Mouse (Mus musculus): ENCODE results near the gene Zfpm1. TPM values are rescaled to one million over a fixed set of nuclear protein-coding genes. Genes with fewer than 3 reads are reported as not detected.

Gene Zfpm1
- total RNA-seq, 2 experiments from 2014 or later = 28.3 to 31.7 TPM

- DNase-seq (ENCODE audit: low spot score in 2 of 2) = peak; percentile 46 to 60
Observed at GRCm38 (mm10) chr8:122296173-122297001, 14.4 kb downstream of the Zfpm1 start.

DNA sequence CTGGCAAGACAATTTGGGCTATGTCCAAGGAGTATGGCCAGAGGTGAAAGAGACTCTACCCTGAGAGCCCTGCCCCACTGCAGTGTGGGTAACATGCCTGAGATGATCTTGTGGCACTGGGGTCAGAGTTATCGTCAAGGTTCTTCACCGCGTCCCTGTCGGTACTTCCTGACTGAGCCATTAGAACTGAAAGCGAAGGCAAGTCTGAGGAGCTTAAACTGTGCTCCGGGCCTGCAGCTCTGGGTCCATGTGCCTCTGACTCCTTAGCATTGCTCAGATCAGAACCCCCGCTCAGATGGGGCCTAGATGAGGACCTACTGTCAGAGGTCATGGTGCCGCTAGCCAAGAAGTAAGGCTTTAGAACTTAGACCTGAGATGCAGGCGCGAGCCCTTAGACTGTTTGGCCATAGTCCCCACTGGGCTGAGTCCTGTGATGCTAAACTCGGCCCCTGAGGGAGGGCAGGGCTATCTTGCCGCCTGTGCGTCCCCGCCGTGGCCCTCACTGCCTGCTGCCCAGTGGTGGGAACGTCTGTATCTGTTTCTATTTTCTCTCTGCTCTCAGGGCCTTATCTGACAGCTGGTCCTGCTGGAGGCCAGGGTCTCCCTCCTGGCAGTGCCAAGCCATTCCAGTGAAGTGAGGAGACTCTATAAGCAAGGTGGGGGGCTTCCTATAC lies 17.8 kb downstream of the Zfpm1 start:
- no peak for DNase-seq (ENCODE audit: low spot score in 2 of 2)

DNA sequence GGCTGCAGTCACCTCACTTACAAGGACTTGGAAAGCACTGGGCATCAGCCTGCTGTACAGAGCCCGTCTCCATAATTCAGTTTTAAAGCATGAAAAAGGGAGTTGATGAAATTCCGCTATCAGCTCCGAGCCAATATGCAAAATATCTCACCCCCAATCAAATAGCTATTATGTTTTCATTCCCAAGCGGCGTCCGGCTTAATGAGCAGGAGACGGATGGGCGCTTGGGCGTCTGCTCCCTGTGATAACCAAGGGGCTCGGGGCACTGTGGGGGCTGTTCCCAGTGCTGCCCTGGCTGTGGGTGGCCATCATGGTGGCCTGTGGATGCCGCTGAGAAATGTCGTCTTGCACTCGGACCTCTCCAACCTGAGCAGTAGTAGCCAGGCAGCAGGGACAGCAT lies 19.1 kb downstream of the Zfpm1 start:
- no peak for DNase-seq (ENCODE audit: low spot score in 2 of 2)

DNA sequence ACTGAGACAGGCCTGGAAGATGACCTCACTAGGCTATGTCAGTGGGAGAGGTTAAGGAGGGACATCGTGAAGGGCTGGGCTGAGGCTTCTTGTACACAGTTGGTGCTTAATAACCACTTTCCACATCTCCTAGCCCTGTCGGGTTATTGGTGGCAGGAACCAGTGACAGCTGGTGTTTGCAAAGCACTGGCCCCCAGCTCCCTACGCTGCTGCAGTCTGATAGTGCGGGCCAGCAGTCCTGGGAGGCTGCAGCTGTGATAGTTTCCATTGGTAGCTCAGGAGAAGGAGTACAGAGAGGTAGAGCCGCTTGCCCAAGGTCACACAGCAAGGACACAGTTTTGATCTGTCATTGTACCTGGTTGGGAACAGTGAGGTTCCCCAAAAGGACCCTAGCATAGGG lies 19.9 kb downstream of the Zfpm1 start:
- DNase-seq (ENCODE audit: low spot score in 2 of 2) = no peak

GRCm38 (mm10) chr8:122303451-122303850 lies 21.5 kb downstream of the Zfpm1 start:
- no peak for DNase-seq (ENCODE audit: low spot score in 2 of 2)

GRCm38 (mm10) chr8:122304058-122304457 lies 22.1 kb downstream of the Zfpm1 start:
- no peak for DNase-seq (ENCODE audit: low spot score in 2 of 2)

DNA sequence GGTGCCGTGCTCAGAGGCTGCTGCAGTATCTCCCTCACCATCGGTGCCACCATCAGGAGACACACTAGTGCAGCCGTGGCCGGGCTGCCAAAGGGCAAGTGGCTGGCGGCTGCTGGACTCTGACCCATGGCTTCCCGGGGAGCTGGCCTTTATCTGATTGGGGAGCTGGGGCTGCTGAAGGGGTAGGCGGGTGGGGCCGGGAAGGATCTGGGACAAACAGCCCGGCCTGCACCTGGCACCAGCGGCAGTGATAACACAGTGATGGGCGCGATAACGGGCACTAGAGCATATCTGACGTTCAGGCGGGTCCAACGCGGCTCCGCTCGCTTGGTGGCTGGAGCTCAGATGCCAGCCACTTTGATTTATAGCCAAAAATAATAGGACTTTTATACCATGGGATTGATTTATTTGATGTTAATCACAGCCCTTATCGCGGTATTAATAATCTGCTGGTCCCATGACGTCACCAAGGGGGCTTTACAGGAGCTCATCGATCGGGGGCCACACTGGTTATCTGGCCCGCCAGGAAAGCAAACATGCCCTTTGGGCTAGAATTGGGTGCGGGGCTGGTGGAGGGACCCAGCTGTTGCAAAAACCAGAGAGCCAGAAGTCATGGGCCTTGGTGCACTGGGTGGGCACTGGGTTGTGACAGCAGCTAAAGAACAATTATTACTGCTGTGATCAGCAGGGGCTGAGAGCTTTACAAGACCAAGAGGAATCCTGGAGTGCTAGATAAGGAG lies 24.9 kb downstream of the Zfpm1 start:
- DNase-seq (ENCODE audit: low spot score in 2 of 2) = no peak

DNA sequence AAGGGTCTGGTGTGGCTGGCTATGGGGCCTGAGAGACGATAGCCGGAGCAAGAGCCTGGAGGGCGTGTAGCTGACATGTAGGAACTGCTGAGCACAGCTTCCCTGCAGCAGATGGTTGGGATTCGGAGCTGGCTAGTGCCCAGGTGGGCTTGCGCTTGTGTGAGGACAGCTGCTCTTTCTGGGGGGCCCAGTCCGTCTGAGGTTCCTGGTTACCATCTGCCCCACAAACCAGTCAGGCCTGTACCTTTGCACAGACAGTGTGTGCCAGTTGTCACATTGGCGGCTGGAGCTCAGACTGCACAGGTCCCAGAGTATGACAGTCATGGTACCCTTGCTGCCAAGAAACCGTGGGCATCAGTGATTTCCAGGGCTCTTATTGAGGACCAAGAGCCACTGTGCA lies 25.9 kb downstream of the Zfpm1 start:
- peak in 1 of 2 experiments; percentile 49 for DNase-seq (ENCODE audit: low spot score in 2 of 2)

- DNase-seq (ENCODE audit: low spot score in 2 of 2) = no peak
Observed at GRCm38 (mm10) chr8:122309272-122309671, 27.3 kb downstream of the Zfpm1 start.

DNA sequence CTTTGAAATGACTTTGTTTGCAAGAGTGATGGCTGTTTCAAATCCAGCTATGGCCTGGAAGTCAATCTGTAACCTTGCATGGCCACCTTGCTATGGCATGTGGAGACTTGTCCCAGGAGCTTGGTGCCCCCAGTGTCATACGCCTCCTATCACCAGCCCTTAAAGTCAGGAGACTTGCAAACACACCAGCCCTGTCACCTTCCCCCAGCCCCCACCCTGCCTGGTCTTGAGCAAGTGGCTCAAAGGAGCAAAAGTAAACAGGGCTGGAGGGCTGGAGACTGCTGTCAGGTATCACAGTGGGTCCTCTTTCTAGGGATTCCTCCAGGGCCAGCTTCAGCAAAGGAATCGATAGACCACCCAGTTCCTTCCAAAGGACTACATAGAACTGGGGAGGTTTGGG lies 29.2 kb downstream of the Zfpm1 start:
- DNase-seq (ENCODE audit: low spot score in 2 of 2) = no peak

DNA sequence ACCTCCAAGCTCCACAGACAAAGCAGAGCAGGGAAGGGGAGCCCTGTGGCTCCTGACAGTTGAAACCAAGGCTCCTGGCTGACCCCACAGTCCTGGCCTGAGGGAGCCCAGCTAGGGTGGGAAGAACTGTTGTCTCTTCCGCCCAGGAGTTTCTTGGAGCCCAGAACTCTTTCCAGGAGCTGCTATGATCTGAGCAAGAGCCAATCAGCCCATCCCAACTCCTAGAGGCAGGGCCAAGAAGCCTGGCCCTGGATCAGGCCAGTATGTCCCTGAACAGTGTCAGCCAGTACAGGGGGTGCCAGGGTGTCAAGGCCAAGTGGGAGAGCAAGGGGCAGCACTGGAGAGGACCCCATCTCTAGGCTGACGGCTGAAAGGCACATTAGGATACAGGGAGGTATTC lies 30.6 kb downstream of the Zfpm1 start:
- no peak for DNase-seq (ENCODE audit: low spot score in 2 of 2)

- no peak for DNase-seq (ENCODE audit: low spot score in 2 of 2)
Observed at GRCm38 (mm10) chr8:122313310-122313709, 31.4 kb downstream of the Zfpm1 start.

DNA sequence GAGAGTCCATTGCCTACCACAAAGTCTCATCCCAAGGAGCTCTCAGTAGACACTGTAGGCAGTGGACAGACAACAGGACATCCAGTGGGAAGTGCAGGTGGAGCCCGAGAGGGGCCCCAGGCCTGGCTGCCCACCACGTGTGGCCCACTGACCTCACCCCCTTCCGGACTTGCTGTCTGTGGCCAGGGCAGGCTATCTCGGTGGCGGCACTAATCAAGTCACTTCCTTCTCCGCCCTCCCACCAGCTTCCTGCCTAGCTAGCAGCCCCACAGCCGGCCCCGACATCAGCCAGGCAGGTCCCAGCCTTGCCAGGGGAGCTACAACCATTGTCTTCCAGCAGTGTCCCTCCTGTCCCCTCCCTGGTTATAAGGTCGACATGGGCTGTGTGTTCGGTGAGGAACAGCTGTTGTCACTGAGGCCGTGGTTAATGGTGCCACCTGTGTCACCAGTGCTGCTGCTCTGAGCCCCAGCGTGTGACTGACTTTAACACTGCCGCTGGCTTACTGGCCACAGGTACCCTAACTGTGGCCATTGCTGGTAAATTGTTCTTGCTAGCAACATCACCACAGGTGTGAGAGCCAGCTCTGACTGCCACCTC lies 33.1 kb downstream of the Zfpm1 start:
- no peak for DNase-seq (ENCODE audit: low spot score in 2 of 2)

DNA sequence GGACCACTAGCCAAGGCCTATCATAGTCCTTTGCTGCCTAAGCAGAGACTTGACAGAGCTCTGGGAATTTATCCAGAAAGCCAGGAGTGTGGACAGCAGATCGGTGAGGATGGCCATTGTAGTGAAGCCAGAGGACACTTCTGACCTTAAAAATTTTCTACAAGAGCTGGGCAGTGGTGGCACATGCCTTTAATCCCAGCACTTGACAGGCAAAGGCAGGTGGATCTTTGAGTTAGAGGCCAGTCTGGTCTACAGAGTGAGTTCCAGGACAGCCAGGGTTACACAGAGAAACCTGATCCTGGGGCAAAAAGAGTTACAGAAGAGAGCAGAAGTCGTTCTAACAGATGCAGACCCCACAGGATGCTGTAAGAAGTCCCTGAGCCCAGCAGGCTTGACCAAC lies 34.5 kb downstream of the Zfpm1 start:
- DNase-seq (ENCODE audit: low spot score in 2 of 2) = no peak

GRCm38 (mm10) chr8:122317918-122318475 lies 36.1 kb downstream of the Zfpm1 start:
- DNase-seq (ENCODE audit: low spot score in 2 of 2) = no peak

- DNase-seq (ENCODE audit: low spot score in 2 of 2) = no peak
Observed at GRCm38 (mm10) chr8:122319045-122319707, 37.2 kb downstream of the Zfpm1 start.

GRCm38 (mm10) chr8:122319708-122320075 lies 37.8 kb downstream of the Zfpm1 start:
- DNase-seq (ENCODE audit: low spot score in 2 of 2) = no peak

DNA sequence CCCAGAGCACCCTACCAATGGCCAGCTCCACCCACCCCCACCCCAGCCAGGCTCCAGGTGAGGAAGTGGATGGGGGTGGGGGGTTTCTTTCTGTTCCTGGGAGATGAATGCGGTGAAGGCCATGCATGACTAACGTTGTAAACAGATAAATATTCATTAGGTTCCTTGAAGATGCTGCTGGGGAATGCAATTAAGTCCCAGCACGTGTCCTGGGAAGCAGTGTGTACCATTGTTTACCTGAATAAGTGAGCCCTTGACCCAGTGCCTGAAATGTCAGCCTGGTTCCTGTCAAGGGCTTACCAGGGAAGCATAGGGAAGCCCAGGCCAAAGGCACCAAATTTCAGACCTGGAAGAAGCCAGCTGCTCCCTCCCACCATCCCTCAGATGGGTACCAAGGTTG lies 38.6 kb downstream of the Zfpm1 start:
- no peak for DNase-seq (ENCODE audit: low spot score in 2 of 2)

DNA sequence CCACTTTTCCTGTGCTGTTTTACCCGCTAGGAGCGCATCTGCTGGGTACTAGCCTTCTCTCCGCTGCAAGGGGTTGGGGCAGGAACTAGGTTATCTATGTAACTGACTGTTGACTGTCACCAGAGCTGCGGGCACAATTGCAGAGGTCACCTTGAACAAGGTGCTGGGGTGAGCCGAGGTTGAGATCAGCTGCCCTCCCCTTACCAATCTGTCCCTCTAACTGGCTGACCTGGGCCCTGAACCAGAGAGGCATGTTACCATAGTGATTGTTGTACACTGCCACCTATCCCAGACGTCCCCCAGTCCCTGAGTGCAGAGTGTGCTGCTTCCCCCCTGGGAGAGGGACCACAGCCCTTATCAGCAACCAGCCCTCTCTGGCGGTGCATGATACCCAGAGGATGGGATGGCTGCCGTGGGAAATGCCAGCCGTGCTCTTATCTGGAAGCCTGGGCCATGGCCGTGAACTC lies 39.5 kb downstream of the Zfpm1 start:
- DNase-seq (ENCODE audit: low spot score in 2 of 2) = no peak

- DNase-seq (ENCODE audit: low spot score in 2 of 2) = no peak
Observed at GRCm38 (mm10) chr8:122322126-122322525, 40.2 kb downstream of the Zfpm1 start.

- DNase-seq (ENCODE audit: low spot score in 2 of 2) = no peak
Observed at GRCm38 (mm10) chr8:122322792-122323191, 40.9 kb downstream of the Zfpm1 start.

All from layer of hippocampus, postnatal 14 days (tissue).